Mouse (Mus musculus): ENCODE measurements around the gene Gm20388. TPM values are rescaled to one million over a fixed set of nuclear protein-coding genes. Genes with fewer than 3 reads are reported as not detected.

The Gm20388 gene
- polyA plus RNA-seq, 1 experiment from 2014 or later, result not detected

DNA sequence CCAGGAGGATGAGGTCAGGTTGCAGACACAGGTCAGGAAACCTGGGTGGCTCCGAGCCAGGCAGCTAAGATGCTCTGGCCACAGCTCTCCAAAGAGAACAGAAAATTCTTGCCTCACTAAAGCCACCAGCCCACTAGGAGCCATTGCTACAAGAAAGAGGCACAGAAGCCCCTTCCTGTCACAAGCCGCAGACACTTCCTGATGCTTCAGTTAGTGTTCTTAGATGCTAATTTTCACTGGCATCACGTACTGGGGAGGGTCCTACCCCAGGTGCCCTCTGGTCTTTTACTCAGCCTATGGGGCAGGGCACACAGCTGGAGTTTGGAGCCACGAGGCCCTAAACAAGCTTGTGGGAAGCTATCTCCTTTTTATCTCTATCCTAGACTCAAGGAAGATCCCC lies 2685.4 kb downstream of the Gm20388 start:
- ATAC-seq (ENCODE audit: low FRiP score) (no peak), DNase-seq (ENCODE audit: low spot score) (no peak)
- no peaks in the 10 kb centered on the region for H3K27me3 ChIP-seq (ENCODE audit: control insufficient read depth, insufficient read depth, low read length)
- H3K9me3 ChIP-seq (ENCODE audit: control insufficient read depth, low read length), result no peaks in the 10 kb centered on the region
- H3K4me3 ChIP-seq (replicated peaks; ENCODE audit: low read length), result no peak overlapping the region
- no peak overlapping the region for H3K4me2 ChIP-seq (replicated peaks)
- WGBS, result 54% methylated on average over 4 of the region's 4 CpGs
- no peak overlapping the region for H3K9ac ChIP-seq
- peaks cover 7% of the 10 kb centered on the region; the same call in 1 of the 2 replicates for H3K4me1 ChIP-seq (replicated peaks; ENCODE audit: control insufficient read depth, insufficient read depth, low read length)
- no peak overlapping the region for H3K27ac ChIP-seq
- H3K36me3 ChIP-seq (replicated peaks; ENCODE audit: control insufficient read depth, insufficient read depth), result no peaks in the 10 kb centered on the region

DNA sequence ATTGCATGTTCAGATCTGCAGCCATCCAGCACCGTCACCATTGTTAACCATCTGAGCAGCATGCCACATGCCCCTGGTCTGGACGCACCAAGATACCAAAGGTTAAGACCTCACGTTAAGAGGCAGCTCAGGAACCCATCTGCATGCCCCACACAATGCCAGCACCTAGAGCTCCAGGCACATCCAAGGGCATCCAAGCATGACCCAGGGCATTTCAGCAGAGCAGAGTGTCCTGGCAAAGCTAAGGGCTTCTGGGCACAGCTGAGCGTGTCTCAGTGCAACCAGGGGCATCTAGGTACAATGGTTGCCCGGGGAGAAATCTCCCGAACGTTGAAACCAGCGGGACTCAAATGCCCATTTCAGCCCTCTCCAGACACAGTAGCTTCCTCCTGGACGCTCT lies 2690.0 kb downstream of the Gm20388 start:
- no peaks in the 10 kb centered on the region for H3K36me3 ChIP-seq (replicated peaks; ENCODE audit: control insufficient read depth, insufficient read depth)
- no peak overlapping the region for H3K4me3 ChIP-seq (replicated peaks; ENCODE audit: low read length)
- H3K9ac ChIP-seq, result no peak overlapping the region
- no peaks in the 10 kb centered on the region for H3K9me3 ChIP-seq (ENCODE audit: control insufficient read depth, low read length)
- no peak overlapping the region for H3K4me2 ChIP-seq (replicated peaks)
- no peak for DNase-seq (ENCODE audit: low spot score)
- no peak for ATAC-seq (ENCODE audit: low FRiP score)
- no peaks in the 10 kb centered on the region for H3K27me3 ChIP-seq (ENCODE audit: control insufficient read depth, insufficient read depth, low read length)
- no peak overlapping the region for H3K27ac ChIP-seq
- 85% methylated on average over 9 of the region's 9 CpGs for WGBS
- H3K4me1 ChIP-seq (replicated peaks; ENCODE audit: control insufficient read depth, insufficient read depth, low read length), result no peaks in the 10 kb centered on the region

DNA sequence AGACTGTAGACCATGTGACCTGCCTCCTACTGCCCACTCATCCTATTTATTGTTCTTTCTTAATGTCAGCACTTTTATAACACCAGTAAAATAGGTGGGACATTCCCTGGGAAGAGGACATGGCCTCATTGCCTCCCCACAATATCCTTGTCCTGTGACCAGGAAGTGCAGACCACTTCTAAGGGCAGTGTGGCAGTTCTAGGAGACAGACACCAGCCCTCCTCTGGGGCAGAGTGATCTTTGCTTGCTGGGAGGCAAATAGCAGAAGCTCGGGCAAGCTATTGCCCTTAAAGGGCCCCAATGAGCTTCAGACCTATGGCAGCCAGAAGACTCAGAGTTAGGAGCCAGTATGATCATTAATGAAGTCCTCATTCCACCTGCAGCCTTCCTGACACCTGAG lies 2694.0 kb downstream of the Gm20388 start:
- no peak overlapping the region for H3K4me2 ChIP-seq (replicated peaks)
- no peak overlapping the region for H3K9ac ChIP-seq
- H3K9me3 ChIP-seq (ENCODE audit: control insufficient read depth, low read length), result no peaks in the 10 kb centered on the region
- H3K36me3 ChIP-seq (replicated peaks; ENCODE audit: control insufficient read depth, insufficient read depth), result no peaks in the 10 kb centered on the region
- no peaks in the 10 kb centered on the region for H3K4me1 ChIP-seq (replicated peaks; ENCODE audit: control insufficient read depth, insufficient read depth, low read length)
- ATAC-seq (ENCODE audit: low FRiP score) (no peak), DNase-seq (ENCODE audit: low spot score) (no peak)
- WGBS, result 60% methylated on average over 1 of the region's 1 CpGs
- no peak overlapping the region for H3K4me3 ChIP-seq (replicated peaks; ENCODE audit: low read length)
- no peaks in the 10 kb centered on the region for H3K27me3 ChIP-seq (ENCODE audit: control insufficient read depth, insufficient read depth, low read length)
- H3K27ac ChIP-seq, result no peak overlapping the region

DNA sequence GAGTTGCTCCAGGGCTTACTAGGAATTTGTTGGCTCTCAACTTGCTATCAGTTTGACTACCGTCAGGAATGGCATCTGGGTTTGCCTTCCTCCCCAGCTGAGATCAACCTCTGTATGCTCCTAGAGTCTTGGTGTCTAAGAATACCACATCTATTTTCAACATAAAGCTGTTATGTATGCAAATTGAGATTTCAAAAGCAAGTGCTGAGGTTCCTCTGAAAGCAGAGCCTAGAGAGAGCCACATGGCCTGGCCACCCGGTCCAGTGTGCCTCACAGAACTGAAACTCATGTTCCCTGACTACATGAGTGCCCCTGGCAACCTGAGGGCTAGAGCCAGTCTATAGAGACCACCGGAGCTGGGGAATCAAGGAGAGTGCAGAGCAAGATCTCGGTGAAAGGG lies 2694.7 kb downstream of the Gm20388 start:
- 79% methylated on average over 4 of the region's 4 CpGs for WGBS
- Histone ChIP-seq H3K9ac (no peak overlapping the region), H3K36me3 (replicated peaks; ENCODE audit: control insufficient read depth, insufficient read depth) (no peaks in the 10 kb centered on the region), H3K27me3 (ENCODE audit: control insufficient read depth, insufficient read depth, low read length) (no peaks in the 10 kb centered on the region), H3K4me3 (replicated peaks; ENCODE audit: low read length) (no peak overlapping the region), H3K4me1 (replicated peaks; ENCODE audit: control insufficient read depth, insufficient read depth, low read length) (peaks cover 2% of the 10 kb centered on the region), H3K9me3 (ENCODE audit: control insufficient read depth, low read length) (no peaks in the 10 kb centered on the region), H3K4me2 (replicated peaks) (no peak overlapping the region), H3K27ac (no peak overlapping the region)
- ATAC-seq (ENCODE audit: low FRiP score) (no peak), DNase-seq (ENCODE audit: low spot score) (no peak)

DNA sequence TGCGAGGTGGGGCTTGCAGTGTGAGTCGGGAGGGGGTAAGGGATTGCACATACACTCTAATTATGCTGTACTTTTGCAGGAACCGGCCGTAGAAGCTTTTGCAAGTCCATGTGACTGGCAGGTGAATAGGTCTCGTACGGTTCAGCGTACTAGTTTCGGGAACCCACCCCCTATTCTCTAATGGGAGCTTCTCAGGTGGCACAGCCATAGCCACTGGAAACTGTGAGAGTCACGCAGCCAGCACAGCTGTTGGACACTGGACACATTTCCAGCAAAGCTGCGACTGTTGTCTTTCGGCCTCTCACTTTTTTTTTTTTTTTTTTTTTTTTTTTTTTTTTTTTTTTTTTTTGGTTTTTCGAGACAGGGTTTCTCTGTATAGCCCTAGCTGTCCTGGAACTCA lies 2696.2 kb downstream of the Gm20388 start:
- Histone ChIP-seq H3K27me3 (ENCODE audit: control insufficient read depth, insufficient read depth, low read length) (no peaks in the 10 kb centered on the region), H3K4me1 (replicated peaks; ENCODE audit: control insufficient read depth, insufficient read depth, low read length) (peaks cover 8% of the 10 kb centered on the region), H3K9me3 (ENCODE audit: control insufficient read depth, low read length) (no peaks in the 10 kb centered on the region), H3K27ac (no peak overlapping the region), H3K4me2 (replicated peaks) (no peak overlapping the region), H3K9ac (no peak overlapping the region), H3K36me3 (replicated peaks; ENCODE audit: control insufficient read depth, insufficient read depth) (no peaks in the 10 kb centered on the region), H3K4me3 (replicated peaks; ENCODE audit: low read length) (no peak overlapping the region)
- ATAC-seq (ENCODE audit: low FRiP score) (no peak), DNase-seq (ENCODE audit: low spot score) (no peak)
- 88% methylated on average over 11 of the region's 12 CpGs for WGBS

DNA sequence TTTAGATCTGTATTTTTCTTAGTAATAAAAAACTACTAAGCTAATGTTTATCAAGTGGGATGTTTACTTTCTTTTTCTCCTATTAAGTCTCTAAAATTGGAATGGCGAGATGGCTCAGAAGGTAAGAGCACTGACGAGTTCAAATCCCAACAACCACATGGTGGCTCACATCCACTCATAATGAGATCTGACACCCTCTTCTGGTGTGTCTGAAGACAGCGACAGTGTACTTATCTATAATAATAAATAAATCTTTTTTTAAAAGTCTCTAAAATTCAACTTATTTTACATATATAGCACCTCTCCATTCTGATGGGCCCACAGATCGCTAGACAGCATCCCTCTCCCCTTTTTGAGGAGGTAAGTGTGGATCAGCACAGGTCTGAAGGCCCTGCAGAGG lies 2699.6 kb downstream of the Gm20388 start:
- H3K27ac ChIP-seq, result no peak overlapping the region
- H3K27me3 ChIP-seq (ENCODE audit: control insufficient read depth, insufficient read depth, low read length), result no peaks in the 10 kb centered on the region
- H3K4me3 ChIP-seq (replicated peaks; ENCODE audit: low read length), result no peak overlapping the region
- no peaks in the 10 kb centered on the region for H3K9me3 ChIP-seq (ENCODE audit: control insufficient read depth, low read length)
- no peak overlapping the region for H3K9ac ChIP-seq
- ATAC-seq (ENCODE audit: low FRiP score) (no peak), DNase-seq (ENCODE audit: low spot score) (no peak)
- 64% methylated on average over 4 of the region's 4 CpGs for WGBS
- H3K4me2 ChIP-seq (replicated peaks), result peak overlapping the region; percentile 85
- H3K4me1 ChIP-seq (replicated peaks; ENCODE audit: control insufficient read depth, insufficient read depth, low read length), result peaks cover 17% of the 10 kb centered on the region
- peaks cover 4% of the 10 kb centered on the region for H3K36me3 ChIP-seq (replicated peaks; ENCODE audit: control insufficient read depth, insufficient read depth)

DNA sequence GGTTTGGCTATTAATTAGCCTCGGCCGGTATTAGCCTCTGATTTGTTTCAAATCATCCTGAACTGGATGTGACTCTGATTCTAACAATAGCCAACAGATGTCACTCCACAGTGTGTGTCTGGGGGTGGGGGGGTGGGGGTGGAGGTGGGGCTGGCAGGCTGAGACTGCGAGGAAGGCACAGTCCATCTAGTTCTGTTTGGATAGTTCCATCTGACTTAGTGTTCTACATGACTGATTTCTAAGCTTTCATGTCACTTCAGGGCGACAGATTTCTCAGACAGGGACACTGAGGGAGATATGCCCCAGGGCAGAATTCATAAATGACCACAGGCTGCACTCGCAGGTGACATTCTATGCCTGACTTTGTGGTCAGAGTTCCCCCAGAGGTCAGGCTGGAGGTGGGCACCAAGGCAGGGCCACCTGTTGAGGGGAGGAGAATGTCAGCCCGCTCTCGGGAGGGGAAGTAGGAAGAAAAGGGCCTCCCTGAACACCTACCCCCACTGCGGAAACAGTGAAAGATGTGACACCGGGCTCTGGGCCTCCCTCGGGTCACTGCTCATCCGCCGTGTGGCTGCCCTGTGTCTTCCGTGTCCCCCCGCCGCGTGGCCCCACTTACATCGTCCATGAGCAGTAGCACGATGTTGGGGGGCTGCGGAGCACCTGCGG lies 2700.1 kb downstream of the Gm20388 start:
- peak overlapping the region; percentile 72 for H3K4me3 ChIP-seq (replicated peaks; ENCODE audit: low read length)
- no peaks in the 10 kb centered on the region for H3K9me3 ChIP-seq (ENCODE audit: control insufficient read depth, low read length)
- H3K36me3 ChIP-seq (replicated peaks; ENCODE audit: control insufficient read depth, insufficient read depth), result peaks cover 10% of the 10 kb centered on the region
- DNase-seq (ENCODE audit: low spot score), result no peak
- WGBS, result 2% methylated on average over 20 of the region's 20 CpGs
- H3K27me3 ChIP-seq (ENCODE audit: control insufficient read depth, insufficient read depth, low read length), result no peaks in the 10 kb centered on the region
- H3K4me2 ChIP-seq (replicated peaks), result peak overlapping the region; percentile 85
- peaks cover 17% of the 10 kb centered on the region for H3K4me1 ChIP-seq (replicated peaks; ENCODE audit: control insufficient read depth, insufficient read depth, low read length)
- 0 out of 2 replicates have a peak, but pooled peaks have one; percentile 7 for ATAC-seq (ENCODE audit: low FRiP score)
- H3K9ac ChIP-seq, result peak overlapping the region; percentile 72
- peak overlapping the region; percentile 78 for H3K27ac ChIP-seq

DNA sequence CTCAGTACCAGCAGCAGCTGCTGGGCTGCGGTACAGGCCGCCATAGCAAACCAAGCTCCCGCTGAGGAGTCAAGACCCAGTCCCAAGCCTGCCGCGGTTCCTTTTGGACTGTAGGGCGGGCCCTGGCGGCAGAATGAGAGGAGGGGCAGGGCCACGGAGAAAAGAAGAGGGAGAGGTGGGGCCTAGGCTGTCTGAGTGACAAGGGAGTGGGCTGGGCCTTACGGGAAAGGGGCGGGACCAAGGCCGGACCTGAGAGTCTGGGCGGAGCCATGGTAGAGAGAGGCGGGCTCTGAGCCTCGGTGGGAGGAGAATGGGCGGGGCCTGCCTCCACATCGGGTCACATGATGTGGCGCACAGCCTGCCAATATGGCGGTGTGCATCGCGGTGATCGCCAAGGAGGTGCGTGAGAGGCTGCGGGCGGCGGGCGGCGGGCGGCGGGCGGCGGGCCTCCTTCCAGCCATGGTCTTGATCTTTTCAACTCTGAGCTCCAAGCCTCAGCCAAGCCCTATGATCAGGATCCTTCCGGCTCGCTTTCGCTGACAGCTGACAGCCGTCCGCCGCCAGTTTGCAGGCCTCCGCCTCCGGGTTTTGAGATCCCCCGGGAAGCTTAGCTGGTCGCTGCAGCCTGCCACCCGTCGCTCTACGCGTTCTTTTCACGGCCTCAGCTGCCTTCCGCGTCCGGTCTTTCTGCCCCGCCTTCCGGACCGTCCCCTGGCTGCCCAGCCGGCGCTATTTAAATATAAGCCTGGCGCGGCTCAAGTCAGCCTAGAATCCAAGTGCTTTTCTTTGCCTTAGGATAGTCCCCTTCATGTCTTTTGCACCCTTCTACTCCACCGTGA lies 2700.9 kb downstream of the Gm20388 start, which contains the start of the genes Galns and Trappc2l:
Gene Galns (minus strand): TSS at position 169 of the 839 bp plus-strand sequence.
Gene Trappc2l (plus strand): TSS at position 346 of the 839 bp plus-strand sequence.
- H3K4me3 ChIP-seq (replicated peaks; ENCODE audit: low read length), result peak within 1 kb of the TSS; percentile 72
- H3K27ac ChIP-seq, result peak within 1 kb of the TSS; percentile 88
- peaks cover 13% of the 10 kb centered on the region for H3K36me3 ChIP-seq (replicated peaks; ENCODE audit: control insufficient read depth, insufficient read depth)
- no peaks in the 10 kb centered on the region for H3K27me3 ChIP-seq (ENCODE audit: control insufficient read depth, insufficient read depth, low read length)
- H3K9ac ChIP-seq, result peak within 1 kb of the TSS; percentile 89
- peaks cover 17% of the 10 kb centered on the region for H3K4me1 ChIP-seq (replicated peaks; ENCODE audit: control insufficient read depth, insufficient read depth, low read length)
- ATAC-seq (ENCODE audit: low FRiP score) (peak; percentile 97), DNase-seq (ENCODE audit: low spot score) (peak; percentile 99)
- H3K4me2 ChIP-seq (replicated peaks), result peak within 1 kb of the TSS; percentile 85
- under 1% methylated on average over 55 of the region's 57 CpGs for WGBS
- no peaks in the 10 kb centered on the region for H3K9me3 ChIP-seq (ENCODE audit: control insufficient read depth, low read length)

DNA sequence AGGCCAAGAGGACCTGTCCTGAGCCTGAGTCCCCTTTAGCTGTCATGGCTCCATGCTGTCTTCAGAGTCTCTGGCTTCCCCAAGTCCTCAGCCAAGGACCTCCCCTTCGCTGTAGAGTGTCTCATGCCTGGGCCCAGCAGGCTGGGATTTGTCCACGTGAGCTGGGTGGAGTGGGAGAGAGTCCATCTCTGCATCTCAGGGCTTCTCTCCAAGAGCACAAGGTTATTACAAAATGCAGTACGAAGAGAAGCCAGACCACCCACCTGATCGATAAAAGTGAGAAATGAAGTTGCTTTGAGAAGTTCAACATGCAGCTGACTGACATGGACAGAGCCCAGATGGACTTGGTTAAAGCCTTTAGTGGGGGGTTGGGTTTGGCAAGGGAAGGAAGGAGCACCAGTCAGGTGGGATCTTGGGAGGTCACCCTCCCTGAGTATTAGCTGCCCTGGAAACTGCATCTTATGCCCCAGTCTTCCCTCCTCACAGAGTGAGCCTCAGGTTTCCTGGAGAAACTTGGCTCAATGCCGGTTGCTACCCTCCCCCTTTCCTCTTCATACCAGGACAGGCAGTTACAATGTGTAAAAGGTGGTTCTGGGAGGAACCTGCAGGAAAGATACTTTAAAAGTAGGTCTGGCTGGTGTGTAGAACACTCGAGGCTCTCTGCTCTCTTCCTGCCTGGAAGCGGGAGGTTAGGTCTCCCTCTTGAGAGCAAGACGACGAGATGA lies 2705.7 kb downstream of the Gm20388 start:
- no peak overlapping the region for H3K9ac ChIP-seq
- no peak for ATAC-seq (ENCODE audit: low FRiP score)

More for the DNA sequence above, 2705.7 kb downstream of the Gm20388 start:
- H3K4me3 ChIP-seq (replicated peaks; ENCODE audit: low read length), result no peak overlapping the region
- DNase-seq (ENCODE audit: low spot score), result no peak
- peaks cover 9% of the 10 kb centered on the region for H3K4me1 ChIP-seq (replicated peaks; ENCODE audit: control insufficient read depth, insufficient read depth, low read length)
- 82% methylated on average over 9 of the region's 9 CpGs for WGBS
- H3K27me3 ChIP-seq (ENCODE audit: control insufficient read depth, insufficient read depth, low read length), result no peaks in the 10 kb centered on the region
- no peak overlapping the region for H3K4me2 ChIP-seq (replicated peaks)
- no peak overlapping the region for H3K27ac ChIP-seq
- H3K36me3 ChIP-seq (replicated peaks; ENCODE audit: control insufficient read depth, insufficient read depth), result peaks cover 13% of the 10 kb centered on the region
- H3K9me3 ChIP-seq (ENCODE audit: control insufficient read depth, low read length), result no peaks in the 10 kb centered on the region
